Mouse (Mus musculus) c-Kit-positive CD71-positive TER-119-positive erythroid progenitor cells, embryonic 14.5 days (primary cell): ENCODE results near the gene Atp10b.
"Not testable (repeated sequence)": the region's sequence is repeated elsewhere in the genome, so short reads cannot be mapped to it uniquely, and the experiment has no call there.

Experiments
- DNase-seq: peaks from one replicate; pipeline ENCODE4 v3.0.0-alpha.2; 2013; ENCODE audit warnings: low spot score

Gene Atp10b

GRCm38 (mm10) chr11:43149577-43149976, at the start of gene Atp10b:
Gene Atp10b, plus strand, starts transcription at chr11:43149877.
- DNase-seq: no peak

GRCm38 (mm10) chr11:43101357-43101756, 48.3 kb upstream of the Atp10b start:
- no peak for DNase-seq

- no peak for DNase-seq
Observed at GRCm38 (mm10) chr11:43125908-43126477, 23.7 kb upstream of the Atp10b start.

- not testable (repeated sequence) for DNase-seq
Observed at GRCm38 (mm10) chr11:43126573-43126972, 23.1 kb upstream of the Atp10b start.

GRCm38 (mm10) chr11:43141296-43141695, 8.4 kb upstream of the Atp10b start:
- DNase-seq: no peak

- DNase-seq: no peak
Observed at GRCm38 (mm10) chr11:43142811-43143210, 6.9 kb upstream of the Atp10b start.

GRCm38 (mm10) chr11:43144178-43144577, 5.5 kb upstream of the Atp10b start:
- no peak for DNase-seq

GRCm38 (mm10) chr11:43144882-43145281, 4.8 kb upstream of the Atp10b start:
- DNase-seq: not testable (repeated sequence)

GRCm38 (mm10) chr11:43147380-43147779, 2.3 kb upstream of the Atp10b start:
- no peak for DNase-seq

- no peak for DNase-seq
Observed at GRCm38 (mm10) chr11:43148341-43148740, 1.3 kb upstream of the Atp10b start.

GRCm38 (mm10) chr11:43155004-43155403, 5.3 kb downstream of the Atp10b start:
- no peak for DNase-seq

GRCm38 (mm10) chr11:43155417-43155816, 5.7 kb downstream of the Atp10b start:
- no peak for DNase-seq

- DNase-seq: no peak
Observed at GRCm38 (mm10) chr11:43158814-43159213, 9.1 kb downstream of the Atp10b start.

GRCm38 (mm10) chr11:43160188-43160942, 10.7 kb downstream of the Atp10b start:
- DNase-seq: no peak

- DNase-seq: no peak
Observed at GRCm38 (mm10) chr11:43170601-43171000, 20.9 kb downstream of the Atp10b start.

GRCm38 (mm10) chr11:43174359-43175116, 24.9 kb downstream of the Atp10b start:
- DNase-seq: no peak

GRCm38 (mm10) chr11:43182401-43182800, 32.7 kb downstream of the Atp10b start:
- no peak for DNase-seq

GRCm38 (mm10) chr11:43182816-43183215, 33.1 kb downstream of the Atp10b start:
- DNase-seq: no peak

GRCm38 (mm10) chr11:43183457-43183856, 33.8 kb downstream of the Atp10b start:
- no peak for DNase-seq

GRCm38 (mm10) chr11:43186291-43186690, 36.6 kb downstream of the Atp10b start:
- DNase-seq: no peak

GRCm38 (mm10) chr11:43189817-43190593, 40.3 kb downstream of the Atp10b start:
- DNase-seq: no peak

GRCm38 (mm10) chr11:43198811-43199210, 49.1 kb downstream of the Atp10b start:
- DNase-seq: no peak
